Mouse (Mus musculus) intestine, embryonic 15.5 days (tissue): Measurements from ENCODE around the gene Fbxw21. TPM values are rescaled to one million over a fixed set of nuclear protein-coding genes. Genes with fewer than 3 reads are reported as not detected.
"Not testable (repeated sequence)": the region's sequence is repeated elsewhere in the genome, so short reads cannot be mapped to it uniquely, and the experiment has no call there.

ENCODE experiments used
- ATAC-seq: fragments of 200-750 bp; cut with Nextera tagmentation; 2 replicates; pipeline ENCODE4 v1.8.0; 2017; ENCODE audit warnings: moderate TSS enrichment, moderate library complexity
- H3K27ac ChIP-seq: fragments of 300-500 bp; sonication (generic); 2 replicates; pipeline ENCODE4 v1.5.1; 2015; ENCODE audit warnings: mild to moderate bottlenecking, inconsistent platforms
- H3K27me3 ChIP-seq: fragments of 300-500 bp; sonication (generic); replicated peaks from 2 replicates; pipeline ENCODE4 v1.6.1; 2015; ENCODE audit warnings: inconsistent platforms
- H3K36me3 ChIP-seq: fragments of 300-500 bp; sonication (generic); 2 replicates; pipeline ENCODE4 v1.6.1; 2015; ENCODE audit warnings: inconsistent platforms
- H3K4me1 ChIP-seq: fragments of 300-500 bp; sonication (generic); replicated peaks from 2 replicates; pipeline ENCODE4 v1.6.1; 2015; ENCODE audit warnings: inconsistent platforms
- H3K4me2 ChIP-seq: fragments of 300-500 bp; sonication (generic); replicated peaks from 2 replicates; pipeline ENCODE4 v1.6.1; 2015; ENCODE audit warnings: mild to moderate bottlenecking, inconsistent platforms
- H3K4me3 ChIP-seq: fragments of 300-500 bp; sonication (generic); replicated peaks from 2 replicates; pipeline ENCODE4 v1.5.1; 2015; ENCODE audit warnings: inconsistent platforms
- H3K9ac ChIP-seq: fragments of 300-500 bp; sonication (generic); 2 replicates; pipeline ENCODE4 v1.6.1; 2015; ENCODE audit warnings: inconsistent platforms
- H3K9me3 ChIP-seq: fragments of 300-500 bp; sonication (generic); 2 replicates; pipeline ENCODE4 v1.6.1; 2016; ENCODE audit warnings: inconsistent platforms
- WGBS: fragments of 180-500 bp; shearing (Covaris S2); methylation state at CpG from one replicate; pipeline ENCODE4 v1.1.7; 2015; 5-methylcytosine and 5-hydroxymethylcytosine counted together
- polyA plus RNA-seq: library from polyadenylated mRNA; unstranded; fragments of >200 nt; fragmentation: Nextera tagmentation; extraction: Ambion mirVana; gene quantifications from 2 replicates; pipeline ENCODE4 v1.2.1, GENCODE M21; 2015

Gene Fbxw21
- polyA plus RNA-seq = not detected in 2 replicates

- Histone ChIP-seq H3K9ac (no peak within 1 kb of the TSS), H3K4me1 (no peaks in the 10 kb centered on the region), H3K36me3 (no peaks in the 10 kb centered on the region), H3K27ac (no peak within 1 kb of the TSS), H3K27me3 (no peaks in the 10 kb centered on the region), H3K4me3 (no peak within 1 kb of the TSS), H3K9me3 (no peaks in the 10 kb centered on the region), H3K4me2 (no peak within 1 kb of the TSS)
- WGBS = 78% methylated on average over 3 of the region's 3 CpGs
- ATAC-seq = no peak
Measured at GRCm38 (mm10) chr9:109161941-109162340, at the start of gene Fbxw21. Fbxw21 (minus strand) TSS chr9:109162041.

GRCm38 (mm10) chr9:109201347-109201746 lies 39.5 kb upstream of the Fbxw21 start:
- not testable (repeated sequence) for H3K36me3 ChIP-seq, H3K4me2 ChIP-seq, H3K27me3 ChIP-seq, H3K9me3 ChIP-seq, H3K9ac ChIP-seq, H3K4me1 ChIP-seq, H3K4me3 ChIP-seq, H3K27ac ChIP-seq, ATAC-seq
- 59% methylated on average over 1 of the region's 1 CpGs for WGBS

- no peaks in the 10 kb centered on the region for H3K9me3 ChIP-seq
- H3K4me3 ChIP-seq = no peak overlapping the region
- WGBS = 92% methylated on average over 1 of the region's 1 CpGs
- no peaks in the 10 kb centered on the region for H3K36me3 ChIP-seq
- H3K9ac ChIP-seq = no peak overlapping the region
- H3K27me3 ChIP-seq = no peaks in the 10 kb centered on the region
- no peaks in the 10 kb centered on the region for H3K4me1 ChIP-seq
- no peak overlapping the region for H3K4me2 ChIP-seq
- no peak overlapping the region for H3K27ac ChIP-seq
- ATAC-seq = no peak
Measured at GRCm38 (mm10) chr9:109200349-109200748, 38.5 kb upstream of the Fbxw21 start.

GRCm38 (mm10) chr9:109199353-109199752 lies 37.5 kb upstream of the Fbxw21 start:
- ATAC-seq = no peak
- H3K27me3 ChIP-seq = no peaks in the 10 kb centered on the region
- H3K36me3 ChIP-seq = no peaks in the 10 kb centered on the region

GRCm38 (mm10) chr9:109195875-109196274 lies 34.0 kb upstream of the Fbxw21 start, which contains the start of gene Fbxw13:
Fbxw13 (minus strand) TSS chr9:109195975.
- H3K4me1 ChIP-seq, ATAC-seq, H3K9ac ChIP-seq, H3K9me3 ChIP-seq, H3K4me3 ChIP-seq, H3K27ac ChIP-seq, H3K27me3 ChIP-seq, H3K4me2 ChIP-seq, H3K36me3 ChIP-seq: not testable (repeated sequence)
- 79% methylated on average over 3 of the region's 3 CpGs for WGBS

More at GRCm38 (mm10) chr9:109199353-109199752, 37.5 kb upstream of the Fbxw21 start:
- no peaks in the 10 kb centered on the region for H3K4me1 ChIP-seq
- H3K27ac ChIP-seq = no peak overlapping the region
- WGBS = 51% methylated on average over 1 of the region's 1 CpGs
- H3K4me2 ChIP-seq = no peak overlapping the region
- no peak overlapping the region for H3K4me3 ChIP-seq
- no peaks in the 10 kb centered on the region for H3K9me3 ChIP-seq
- no peak overlapping the region for H3K9ac ChIP-seq

DNA sequence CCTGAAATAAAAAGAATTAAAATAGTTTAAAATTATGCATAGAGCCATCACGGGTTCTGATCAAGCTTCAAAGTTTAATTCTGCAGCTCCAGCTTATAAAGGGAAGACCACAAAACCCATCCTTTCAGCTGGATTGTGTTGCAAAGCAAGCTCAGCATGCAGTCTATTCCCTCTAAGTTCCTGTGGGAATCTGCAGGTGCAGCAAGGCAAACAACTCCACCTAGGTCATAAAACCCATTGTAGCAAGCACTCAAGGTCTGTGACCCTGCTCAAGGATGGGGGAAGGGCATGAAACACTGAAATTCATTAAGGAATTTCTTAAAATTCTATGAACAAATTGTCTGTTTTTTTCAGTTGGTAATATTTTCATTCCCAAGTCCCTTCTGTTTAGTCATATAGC lies 15.4 kb upstream of the Fbxw21 start:
- H3K27ac ChIP-seq = no peak overlapping the region
- peak; percentile 82 for ATAC-seq
- H3K4me2 ChIP-seq = no peak overlapping the region
- H3K27me3 ChIP-seq = no peaks in the 10 kb centered on the region
- H3K36me3 ChIP-seq = no peaks in the 10 kb centered on the region
- 73% methylated on average over 1 of the region's 1 CpGs for WGBS
- H3K9me3 ChIP-seq = no peaks in the 10 kb centered on the region; the same call in 1 of the 2 replicates
- no peaks in the 10 kb centered on the region for H3K4me1 ChIP-seq
- H3K4me3 ChIP-seq = no peak overlapping the region
- no peak overlapping the region for H3K9ac ChIP-seq

- WGBS = 90% methylated on average over 1 of the region's 1 CpGs
- H3K27me3 ChIP-seq = no peaks in the 10 kb centered on the region
- no peak overlapping the region for H3K4me3 ChIP-seq
- no peak for ATAC-seq
- H3K36me3 ChIP-seq = no peaks in the 10 kb centered on the region
- H3K27ac ChIP-seq = no peak overlapping the region
- H3K9ac ChIP-seq = no peak overlapping the region
- no peak overlapping the region for H3K4me2 ChIP-seq
- no peaks in the 10 kb centered on the region; the same call in 1 of the 2 replicates for H3K9me3 ChIP-seq
- H3K4me1 ChIP-seq = no peaks in the 10 kb centered on the region
Measured at GRCm38 (mm10) chr9:109176301-109176700, 14.5 kb upstream of the Fbxw21 start.

DNA sequence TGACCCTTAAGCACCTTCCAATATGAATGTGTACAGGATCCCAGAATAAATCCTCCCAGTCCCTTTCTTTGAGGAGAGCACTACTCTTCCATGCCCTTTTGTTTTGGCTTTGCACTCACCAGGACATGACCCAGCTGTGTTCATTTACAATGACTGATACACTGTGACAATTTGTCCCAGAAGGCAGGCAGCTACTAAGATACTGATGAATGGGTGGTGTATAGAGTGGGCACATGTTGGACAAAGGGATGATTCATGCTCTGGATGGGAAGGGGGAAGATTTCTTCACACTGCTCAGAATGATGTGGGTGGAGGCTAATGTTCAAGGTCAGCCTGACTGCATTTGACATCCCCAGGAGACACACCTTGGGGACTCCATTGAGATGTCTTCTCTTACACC lies 5.5 kb upstream of the Fbxw21 start:
- H3K9me3 ChIP-seq = no peaks in the 10 kb centered on the region
- H3K4me2 ChIP-seq = no peak overlapping the region
- H3K4me3 ChIP-seq = no peak overlapping the region
- ATAC-seq = no peak
- H3K27me3 ChIP-seq = no peaks in the 10 kb centered on the region
- H3K27ac ChIP-seq = no peak overlapping the region
- H3K9ac ChIP-seq = no peak overlapping the region
- no peaks in the 10 kb centered on the region for H3K36me3 ChIP-seq
- H3K4me1 ChIP-seq = no peaks in the 10 kb centered on the region

GRCm38 (mm10) chr9:109140414-109140813 lies 21.4 kb downstream of the Fbxw21 start:
- H3K36me3 ChIP-seq, H3K4me1 ChIP-seq, ATAC-seq, H3K27me3 ChIP-seq, H3K9me3 ChIP-seq, H3K27ac ChIP-seq, H3K9ac ChIP-seq, H3K4me2 ChIP-seq, H3K4me3 ChIP-seq: not testable (repeated sequence)
- 64% methylated on average over 4 of the region's 4 CpGs for WGBS

- Histone ChIP-seq H3K9me3 (no peaks in the 10 kb centered on the region), H3K9ac (no peak overlapping the region), H3K4me2 (no peak overlapping the region), H3K27ac (no peak overlapping the region), H3K27me3 (no peaks in the 10 kb centered on the region), H3K4me3 (no peak overlapping the region), H3K4me1 (no peaks in the 10 kb centered on the region), H3K36me3 (no peaks in the 10 kb centered on the region)
- ATAC-seq = no peak
- 83% methylated on average over 5 of the region's 5 CpGs for WGBS
Measured at GRCm38 (mm10) chr9:109130076-109130475, 31.8 kb downstream of the Fbxw21 start.

GRCm38 (mm10) chr9:109128211-109128610 lies 33.6 kb downstream of the Fbxw21 start:
- no peak for ATAC-seq
- 51% methylated on average over 3 of the region's 3 CpGs for WGBS
- Histone ChIP-seq H3K36me3 (no peaks in the 10 kb centered on the region), H3K27me3 (no peaks in the 10 kb centered on the region), H3K4me3 (no peak overlapping the region), H3K9ac (no peak overlapping the region), H3K27ac (no peak overlapping the region), H3K4me2 (no peak overlapping the region), H3K9me3 (no peaks in the 10 kb centered on the region), H3K4me1 (no peaks in the 10 kb centered on the region)

GRCm38 (mm10) chr9:109127076-109127475 lies 34.8 kb downstream of the Fbxw21 start:
- Histone ChIP-seq H3K27me3 (no peaks in the 10 kb centered on the region), H3K9me3 (no peaks in the 10 kb centered on the region), H3K36me3 (no peaks in the 10 kb centered on the region), H3K4me2 (no peak overlapping the region), H3K4me1 (no peaks in the 10 kb centered on the region), H3K4me3 (no peak overlapping the region), H3K9ac (no peak overlapping the region), H3K27ac (no peak overlapping the region)
- no peak for ATAC-seq
- WGBS = 74% methylated on average over 4 of the region's 4 CpGs

- Histone ChIP-seq H3K9me3 (no peaks in the 10 kb centered on the region), H3K36me3 (no peaks in the 10 kb centered on the region), H3K9ac (no peak overlapping the region), H3K27ac (no peak overlapping the region), H3K4me2 (no peak overlapping the region), H3K4me3 (no peak overlapping the region), H3K4me1 (no peaks in the 10 kb centered on the region), H3K27me3 (no peaks in the 10 kb centered on the region)
- ATAC-seq = no peak
- 69% methylated on average over 3 of the region's 3 CpGs for WGBS
Measured at GRCm38 (mm10) chr9:109125481-109125880, 36.4 kb downstream of the Fbxw21 start.
